Mouse (Mus musculus): ENCODE results near the gene Fam117b.
A peak's percentile ranks its signal among the peaks of the same experiment; 100 is the strongest.

Gene Fam117b

GRCm38 (mm10) chr1:59912413-59913157, at the start of gene Fam117b:
Fam117b (plus strand) TSS chr1:59913006.
- peak; percentile 94 for ATAC-seq (ENCODE audit: low TSS enrichment)

- no peak for ATAC-seq (ENCODE audit: low TSS enrichment)
These were observed 44.8 kb upstream of the Fam117b start for GRCm38 (mm10) chr1:59868041-59868440.

- ATAC-seq (ENCODE audit: low TSS enrichment): no peak
These were observed 38.8 kb upstream of the Fam117b start for GRCm38 (mm10) chr1:59874023-59874422.

- ATAC-seq (ENCODE audit: low TSS enrichment): peak; percentile 83
These were observed 34.7 kb upstream of the Fam117b start for GRCm38 (mm10) chr1:59878098-59878497.

- peak; percentile 44; the same call in 1 of the 2 replicates for ATAC-seq (ENCODE audit: low TSS enrichment)
These were observed 29.3 kb upstream of the Fam117b start for GRCm38 (mm10) chr1:59883349-59884134.

GRCm38 (mm10) chr1:59886899-59887298, 25.9 kb upstream of the Fam117b start:
- ATAC-seq (ENCODE audit: low TSS enrichment): peak; percentile 94

- no peak for ATAC-seq (ENCODE audit: low TSS enrichment)
These were observed 24.8 kb upstream of the Fam117b start for GRCm38 (mm10) chr1:59888018-59888417.

- no peak for ATAC-seq (ENCODE audit: low TSS enrichment)
These were observed 21.6 kb upstream of the Fam117b start for GRCm38 (mm10) chr1:59891185-59891584.

- ATAC-seq (ENCODE audit: low TSS enrichment): no peak
These were observed 20.0 kb upstream of the Fam117b start for GRCm38 (mm10) chr1:59892777-59893176.

- no peak for ATAC-seq (ENCODE audit: low TSS enrichment)
These were observed 18.8 kb upstream of the Fam117b start for GRCm38 (mm10) chr1:59894025-59894424.

- ATAC-seq (ENCODE audit: low TSS enrichment): peak; percentile 34; the same call in 1 of the 2 replicates
These were observed 17.4 kb upstream of the Fam117b start for GRCm38 (mm10) chr1:59895456-59895855.

- ATAC-seq (ENCODE audit: low TSS enrichment): no peak
These were observed 15.5 kb upstream of the Fam117b start for GRCm38 (mm10) chr1:59897147-59897798.

- no peak for ATAC-seq (ENCODE audit: low TSS enrichment)
These were observed 13.1 kb upstream of the Fam117b start for GRCm38 (mm10) chr1:59899679-59900078.

GRCm38 (mm10) chr1:59901082-59901876, 11.5 kb upstream of the Fam117b start:
- no peak for ATAC-seq (ENCODE audit: low TSS enrichment)

- ATAC-seq (ENCODE audit: low TSS enrichment): no peak
These were observed 10.2 kb upstream of the Fam117b start for GRCm38 (mm10) chr1:59902634-59903033.

GRCm38 (mm10) chr1:59904630-59905295, 8.0 kb upstream of the Fam117b start:
- no peak for ATAC-seq (ENCODE audit: low TSS enrichment)

- no peak for ATAC-seq (ENCODE audit: low TSS enrichment)
These were observed 6.9 kb upstream of the Fam117b start for GRCm38 (mm10) chr1:59905916-59906315.

GRCm38 (mm10) chr1:59906819-59907521, 5.8 kb upstream of the Fam117b start:
- no peak for ATAC-seq (ENCODE audit: low TSS enrichment)

GRCm38 (mm10) chr1:59907700-59908099, 5.1 kb upstream of the Fam117b start:
- ATAC-seq (ENCODE audit: low TSS enrichment): no peak

- no peak for ATAC-seq (ENCODE audit: low TSS enrichment)
These were observed 1.9 kb upstream of the Fam117b start for GRCm38 (mm10) chr1:59910941-59911340.

Data from frontal cortex, adult (tissue).